20 mouse cellular contexts compared by ENCODE assay signal in genomic region chr6:61073794-61074193, GRCm38 (mm10).
A peak's percentile ranks its signal among the peaks of the same experiment; 100 is the strongest.
DNase-seq lines count a peak whose midpoint lies in the region; ATAC-seq and TF ChIP-seq lines count a peak whose summit lies in the region.
"Had no signal": no experiment of that assay in that cellular context is flagged by ENCODE, and none has a peak within 500 bp of the region (broad histone marks: within the 10 kb centered on the region; RNA-seq: fewer than 3 reads in every experiment).

No protein-coding gene starts in this region.

- H3K9ac ChIP-seq in hindbrain, postnatal 0 days (replicated peaks; ENCODE audit: low read length) = no peak overlapping the region
- H3K9ac ChIP-seq in hindbrain, embryonic 13.5 days = no peak overlapping the region
- H3K9ac ChIP-seq: embryonic facial prominence, embryonic 12.5 days; liver, embryonic 14.5 days; neural tube, embryonic 13.5 days had no signal

- no peaks in the 10 kb centered on the region for H3K36me3 ChIP-seq in hindbrain, postnatal 0 days (ENCODE audit: insufficient read depth, low read length)
- H3K36me3 ChIP-seq in hindbrain, embryonic 13.5 days = no peaks in the 10 kb centered on the region
- H3K36me3 ChIP-seq: embryonic facial prominence, embryonic 12.5 days; midbrain, embryonic 10.5 days; neural tube, embryonic 13.5 days had no signal

- no peaks in the 10 kb centered on the region for H3K4me1 ChIP-seq in hindbrain, postnatal 0 days (ENCODE audit: insufficient read depth, low read length)
- H3K4me1 ChIP-seq in hindbrain, embryonic 13.5 days (replicated peaks) = no peaks in the 10 kb centered on the region
- H3K4me1 ChIP-seq: embryonic facial prominence, embryonic 12.5 days; neural tube, embryonic 13.5 days had no signal

- peak; percentile 70 for ATAC-seq in hindbrain, postnatal 0 days
- no peak for ATAC-seq in hindbrain, embryonic 13.5 days (ENCODE audit: low FRiP score)

- peak; percentile 76 for DNase-seq in hindbrain, postnatal 0 days (ENCODE audit: low spot score)
- peak; percentile 91 for DNase-seq in brain, embryonic 14.5 days (ENCODE audit: low read depth)
- peak; percentile 39 to 48 for DNase-seq in cerebellum, adult 18-20 months
- DNase-seq in cerebellum, postnatal 25 days = peak; percentile 65 to 77
- DNase-seq in ovary, adult 18-20 months (ENCODE audit: low spot score) = no peak
- no peak for DNase-seq in lung, adult 18-20 months
- DNase-seq: adrenal gland, postnatal 14 days; gastrocnemius, postnatal 25 days; heart, adult 2 months; heart, postnatal 4 days; kidney, postnatal 36 days; spleen, adult 18-20 months; thymus, postnatal 25 days had no signal

- H3K27me3 ChIP-seq in hindbrain, postnatal 0 days (ENCODE audit: insufficient read depth, low read length) = no peaks in the 10 kb centered on the region
- H3K27me3 ChIP-seq in hindbrain, embryonic 13.5 days = no peaks in the 10 kb centered on the region
- H3K27me3 ChIP-seq: embryonic facial prominence, embryonic 12.5 days; neural tube, embryonic 13.5 days had no signal

- WGBS in hindbrain, postnatal 0 days = 45% methylated on average over 2 of the region's 2 CpGs
- WGBS in hindbrain, embryonic 13.5 days = 72% methylated on average over 2 of the region's 2 CpGs

- H3K9me3 ChIP-seq in hindbrain, postnatal 0 days (ENCODE audit: low read length) = no peaks in the 10 kb centered on the region
- no peaks in the 10 kb centered on the region for H3K9me3 ChIP-seq in hindbrain, embryonic 13.5 days
- H3K9me3 ChIP-seq: embryonic facial prominence, embryonic 12.5 days; midbrain, embryonic 10.5 days; neural tube, embryonic 13.5 days had no signal

- no peak for TF ChIP-seq POLR2A in brain, embryonic 14.5 days (IDR thresholded peaks at IDR 0.05; ENCODE audit: borderline replicate concordance, extremely low read depth, insufficient read depth, insufficient read length, poor library complexity, severe bottlenecking)

- no peak for TF ChIP-seq CTCF in hindbrain, postnatal 0 days (IDR thresholded peaks at IDR 0.05; ENCODE audit: low read depth)
- no peak for TF ChIP-seq CTCF in brain, embryonic 14.5 days (IDR thresholded peaks at IDR 0.05; ENCODE audit: borderline replicate concordance, extremely low read depth, insufficient read depth, insufficient read length)

- no peak overlapping the region for H3K4me3 ChIP-seq in hindbrain, postnatal 0 days (ENCODE audit: low read length)
- no peak overlapping the region for H3K4me3 ChIP-seq in hindbrain, embryonic 13.5 days
- H3K4me3 ChIP-seq: embryonic facial prominence, embryonic 12.5 days; erythroblast, embryonic 14.5 days; heart, adult 2 months; midbrain, embryonic 10.5 days; neural tube, embryonic 13.5 days had no signal

- no peak overlapping the region for H3K27ac ChIP-seq in hindbrain, postnatal 0 days
- H3K27ac ChIP-seq in hindbrain, embryonic 13.5 days = no peak overlapping the region
- H3K27ac ChIP-seq: embryonic facial prominence, embryonic 12.5 days; heart, adult 2 months; liver, embryonic 14.5 days; macrophage; midbrain, embryonic 10.5 days; neural tube, embryonic 13.5 days had no signal

- no peak overlapping the region for H3K4me2 ChIP-seq in hindbrain, postnatal 0 days (ENCODE audit: low read depth, low read length)
- H3K4me2 ChIP-seq in hindbrain, embryonic 13.5 days = no peak overlapping the region
- H3K4me2 ChIP-seq: embryonic facial prominence, embryonic 12.5 days; neural tube, embryonic 13.5 days had no signal

Comparison
In these comparisons a context has a peak if more than half of its experiments do, and no peak if none do; other contexts are left out.
1. DNase-seq: peak in hindbrain, postnatal 0 days (single experiment), brain, embryonic 14.5 days (single experiment), cerebellum, adult 18-20 months (2 of 2) and cerebellum, postnatal 25 days (2 of 2); none in ovary, adult 18-20 months (single experiment) and lung, adult 18-20 months (0 of 2).